Mouse (Mus musculus): ENCODE measurements around the gene Prpf4. TPM values are rescaled to one million over a fixed set of nuclear protein-coding genes. Genes with fewer than 3 reads are reported as not detected.

The Prpf4 gene
- 2.2 TPM in 2 replicates for polyA plus RNA-seq (2012)

DNA sequence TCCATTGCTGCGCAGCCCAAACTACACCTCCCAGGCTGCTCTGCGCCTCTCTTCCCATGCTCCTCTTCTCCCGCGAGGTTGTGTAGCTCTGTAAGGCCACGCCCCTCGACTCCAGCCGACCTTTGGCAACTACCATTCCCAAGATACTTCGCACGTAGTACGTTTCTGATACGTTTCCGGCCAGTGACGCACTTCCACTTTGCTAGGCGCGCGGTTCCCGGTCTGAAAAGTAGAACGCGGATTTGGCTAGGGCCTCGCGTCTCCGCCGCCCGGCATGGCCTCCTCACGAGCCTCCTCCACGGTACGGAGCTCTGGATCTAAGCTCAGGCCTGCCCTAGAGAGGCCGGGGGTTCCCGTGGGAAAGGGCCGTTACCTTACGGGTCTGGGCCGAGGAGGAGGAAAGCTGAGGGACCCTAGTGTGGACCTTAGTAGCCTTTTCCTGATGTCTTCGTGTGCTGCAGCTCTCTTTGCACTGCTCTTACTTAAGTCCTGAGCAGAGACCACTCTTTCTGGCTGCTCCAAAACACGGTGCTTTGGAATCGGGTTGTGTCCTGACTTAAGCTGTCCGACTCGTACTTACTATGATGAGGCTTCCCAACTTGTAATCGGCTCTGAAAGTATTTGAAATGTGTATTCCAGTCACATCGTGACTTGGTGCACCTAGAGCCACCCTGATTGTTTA lies at the start of gene Prpf4, which contains the start of gene Cdc26:
Gene Prpf4 (plus strand): TSS at position 197 of the 682 bp plus-strand sequence.
Gene Cdc26 (minus strand): TSS at position 42 of the 682 bp plus-strand sequence.

DNA sequence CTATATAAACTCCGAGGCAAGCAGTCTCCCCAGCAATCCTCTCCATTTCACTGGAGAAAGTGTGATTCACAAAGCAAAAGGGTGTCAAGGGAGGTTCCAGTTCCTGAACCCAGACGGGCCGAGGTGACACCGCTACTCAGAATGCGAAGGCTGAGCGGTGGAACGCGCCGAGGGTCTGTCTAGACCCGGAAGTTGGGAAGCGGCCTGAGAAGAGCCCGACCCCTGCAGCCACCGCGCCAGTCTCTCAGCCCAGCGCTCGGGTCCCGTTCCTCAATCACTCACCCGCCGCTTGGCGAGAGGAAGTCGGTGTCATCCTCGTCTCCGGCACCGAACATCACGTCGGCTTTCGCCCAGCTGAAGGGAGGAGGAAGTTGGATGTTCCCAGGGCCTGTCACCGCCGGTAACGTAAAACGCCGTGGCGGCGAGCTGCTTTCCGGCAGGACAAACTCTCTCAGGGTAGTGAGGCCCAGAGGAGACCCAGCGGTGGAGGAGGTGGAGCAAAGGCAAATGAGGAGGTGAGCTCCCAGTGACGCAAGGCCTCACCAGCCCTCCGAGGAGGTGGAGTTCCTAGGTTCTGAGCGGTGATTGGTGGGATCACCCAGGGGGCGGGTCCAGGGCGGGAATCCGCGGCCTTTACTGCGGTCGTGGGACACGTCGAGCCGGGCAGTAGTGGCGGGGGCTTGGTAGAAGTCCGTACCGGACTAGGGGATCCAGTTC lies 48.4 kb upstream of the Prpf4 start, which contains the start of the genes Fkbp15 and Slc31a1:
Gene Fkbp15 (minus strand): TSS at position 461 of the 717 bp plus-strand sequence.
Gene Slc31a1 (plus strand): TSS at position 640 of the 717 bp plus-strand sequence.

GRCm38 (mm10) chr4:62435081-62435480 lies 26.5 kb downstream of the Prpf4 start, which contains the start of gene Rnf183:
TSS of gene Rnf183 (minus strand) at chr4:62435252.

DNA sequence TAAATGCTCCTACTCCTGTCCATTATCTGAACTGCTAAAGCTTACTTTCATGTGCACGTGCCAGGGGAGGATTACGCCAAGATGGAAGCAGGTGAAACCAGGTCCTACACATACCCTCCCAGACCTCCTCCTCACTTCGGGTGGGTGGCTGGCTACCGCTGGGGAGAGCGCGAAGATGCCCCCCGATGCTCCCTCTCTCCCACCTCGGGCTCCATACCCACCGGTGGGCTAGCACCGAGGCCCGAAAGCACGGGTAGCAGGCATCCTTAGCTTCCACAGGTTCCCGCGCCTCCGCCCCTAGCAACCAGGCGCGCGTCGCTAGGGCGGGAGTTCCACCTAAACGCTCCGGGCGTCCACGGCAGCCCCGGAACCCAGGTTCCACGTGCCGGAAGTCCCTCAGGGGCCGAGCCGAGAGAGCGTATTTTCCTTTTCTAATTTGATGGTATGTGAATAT lies 62.0 kb downstream of the Prpf4 start, which contains the start of gene Wdr31:
Gene Wdr31 (minus strand): TSS at position 299 of the 454 bp plus-strand sequence.

Other genes starting within 250 kb of the Prpf4 start
- 0.51 TPM in 1 of 2 replicates, not detected in the other for gene Zfp37, start 177.8 kb upstream of the Prpf4 start, polyA plus RNA-seq (2012)
- 1.4 and 1.8 TPM in 2 replicates for gene Slc31a2, start 146.2 kb upstream of the Prpf4 start, polyA plus RNA-seq (2012)
- 12.2 and 13.8 TPM in 2 replicates for gene Fkbp15, start 48.2 kb upstream of the Prpf4 start, polyA plus RNA-seq (2012)
- gene Slc31a1, start 48.1 kb upstream of the Prpf4 start, polyA plus RNA-seq (2012): 1.7 and 2.0 TPM in 2 replicates
- 22.7 and 35.0 TPM in 2 replicates for gene Cdc26, start 155 bp upstream of the Prpf4 start, polyA plus RNA-seq (2012)
- gene Rnf183, start 26.5 kb downstream of the Prpf4 start, polyA plus RNA-seq (2012): not detected in 2 replicates
- 1.2 and 1.4 TPM in 2 replicates for gene Wdr31, start 62.1 kb downstream of the Prpf4 start, polyA plus RNA-seq (2012)
- 0.24 and 0.48 TPM in 2 replicates for gene Bspry, start 71.3 kb downstream of the Prpf4 start, polyA plus RNA-seq (2012)
- gene Hdhd3, start 94.7 kb downstream of the Prpf4 start, polyA plus RNA-seq (2012): 0.58 and 0.84 TPM in 2 replicates
- gene Alad, start 111.1 kb downstream of the Prpf4 start, polyA plus RNA-seq (2012): 118 and 150 TPM in 2 replicates
- gene Pole3, start 116.3 kb downstream of the Prpf4 start, polyA plus RNA-seq (2012): 35.7 and 46.1 TPM in 2 replicates
- gene 4933430I17Rik, start 116.6 kb downstream of the Prpf4 start, polyA plus RNA-seq (2012): not detected in 2 replicates
- gene Rgs3, start 151.1 kb downstream of the Prpf4 start, polyA plus RNA-seq (2012): 26.4 and 31.7 TPM in 2 replicates